In genomic region chr6:49021141-49022012, GRCm38 (mm10) we compare ENCODE assay signal across 9 mouse cellular contexts. TPM values are rescaled to one million over a fixed set of nuclear protein-coding genes. Genes with fewer than 3 reads are reported as not detected.
DNase-seq lines count a peak whose midpoint lies in the region; ATAC-seq lines count a peak whose summit lies in the region.
"Had no signal": no experiment of that assay in that cellular context is flagged by ENCODE, and none has a peak within 500 bp of the region (broad histone marks: within the 10 kb centered on the region; RNA-seq: fewer than 3 reads in every experiment).

No protein-coding gene starts in this region.

- H3K27me3 ChIP-seq in hindbrain, embryonic 16.5 days (replicated peaks; ENCODE audit: control insufficient read depth, insufficient read depth, low read length), result no peaks in the 10 kb centered on the region
- no peaks in the 10 kb centered on the region for H3K27me3 ChIP-seq in limb, embryonic 15.5 days

- H3K4me1 ChIP-seq in hindbrain, embryonic 16.5 days (ENCODE audit: control insufficient read depth, insufficient read depth, low read depth, low read length), result no peaks in the 10 kb centered on the region
- peaks cover 12% of the 10 kb centered on the region for H3K4me1 ChIP-seq in limb, embryonic 15.5 days

- no peak overlapping the region for H3K4me2 ChIP-seq in hindbrain, embryonic 16.5 days (ENCODE audit: low read length)
- 0 out of 2 replicates have a peak overlapping the region, but pooled peaks have one; percentile 10 for H3K4me2 ChIP-seq in limb, embryonic 15.5 days

- peak; percentile 36 for ATAC-seq in activated CD4-positive, CD25-positive, alpha-beta regulatory T cell, adult 4 months
- ATAC-seq in hindbrain, embryonic 16.5 days, result peak; percentile 96
- ATAC-seq in limb, embryonic 15.5 days (ENCODE audit: insufficient number of reproducible peaks, low FRiP score, low TSS enrichment, low read depth), result 0 out of 2 replicates have a peak, but pooled peaks have one; percentile 24
- ATAC-seq in erythroblast, adult 5-6 weeks (replicated peaks; ENCODE audit: low FRiP score, poor library complexity, severe bottlenecking), result no peak

- no peak overlapping the region for H3K4me3 ChIP-seq in hindbrain, embryonic 16.5 days (ENCODE audit: low read length)
- no peak overlapping the region for H3K4me3 ChIP-seq in limb, embryonic 15.5 days

- DNase-seq in cerebellum, adult 11-12 months, result peak; percentile 19
- no peak for DNase-seq in cerebellum, postnatal 36 days
- DNase-seq in urinary bladder, postnatal 10 days (ENCODE audit: low spot score), result no peak
- DNase-seq in gastrocnemius, postnatal 10 days, result no peak

- H3K27ac ChIP-seq in hindbrain, embryonic 16.5 days (ENCODE audit: low read depth, low read length), result no peak overlapping the region
- 0 out of 2 replicates have a peak overlapping the region, but pooled peaks have one; percentile 54 for H3K27ac ChIP-seq in limb, embryonic 15.5 days

- H3K9me3 ChIP-seq in hindbrain, embryonic 16.5 days (ENCODE audit: control insufficient read depth, low read length), result no peaks in the 10 kb centered on the region
- no peaks in the 10 kb centered on the region for H3K9me3 ChIP-seq in limb, embryonic 15.5 days

- WGBS in hindbrain, embryonic 16.5 days, result 59% methylated on average over 14 of the region's 14 CpGs
- WGBS in limb, embryonic 15.5 days, result 42% methylated on average over 14 of the region's 14 CpGs

- no peaks in the 10 kb centered on the region for H3K36me3 ChIP-seq in hindbrain, embryonic 16.5 days (ENCODE audit: control insufficient read depth, insufficient read depth, low read length)
- H3K36me3 ChIP-seq in limb, embryonic 15.5 days, result no peaks in the 10 kb centered on the region

- H3K9ac ChIP-seq in hindbrain, embryonic 16.5 days (ENCODE audit: low read depth, low read length), result no peak overlapping the region
- no peak overlapping the region for H3K9ac ChIP-seq in limb, embryonic 15.5 days

RNA-seq across cellular contexts. Expression of gene Gpnmb, which starts 15.0 kb away (rescaled TPM):
- polyA plus RNA-seq in activated CD4-positive, CD25-positive, alpha-beta regulatory T cell, adult 4 months (2017; shearing (Covaris generic)), result 1 to 10 TPM; 1.6 to 1.9 TPM
- polyA plus RNA-seq in hindbrain, embryonic 16.5 days (2015; fragmentation: Nextera tagmentation; extraction: Ambion mirVana), result 0.23 and 0.51 TPM in 2 replicates
- 1.6 and 2.1 TPM in 2 replicates for polyA plus RNA-seq in limb, embryonic 15.5 days (2015; fragmentation: Nextera tagmentation; extraction: Ambion mirVana)
- not detected in 2 replicates for total RNA-seq in erythroblast, adult 5-6 weeks (2015; ENCODE audit: low replicate concordance)
- total RNA-seq in erythroblast, adult 5-6 weeks (2017; ENCODE audit: low replicate concordance), result 0.70 TPM in 1 of 2 replicates, not detected in the other
- total RNA-seq in gastrocnemius, postnatal 10 days (2021), result 1 to 10 TPM; 1.8 to 2.4 TPM

RNA-seq across cellular contexts. Expression of gene Svs1, which starts 34.7 kb away (rescaled TPM):
- polyA plus RNA-seq in activated CD4-positive, CD25-positive, alpha-beta regulatory T cell, adult 4 months (2017; shearing (Covaris generic)), result not detected
- not detected in 2 replicates for polyA plus RNA-seq in hindbrain, embryonic 16.5 days (2015; fragmentation: Nextera tagmentation; extraction: Ambion mirVana)
- not detected in 2 replicates for polyA plus RNA-seq in limb, embryonic 15.5 days (2015; fragmentation: Nextera tagmentation; extraction: Ambion mirVana)
- not detected in 2 replicates for total RNA-seq in erythroblast, adult 5-6 weeks (2015; ENCODE audit: low replicate concordance)
- not detected in 2 replicates for total RNA-seq in erythroblast, adult 5-6 weeks (2017; ENCODE audit: low replicate concordance)
- total RNA-seq in gastrocnemius, postnatal 10 days (2021), result not detected
- polyA plus RNA-seq: heart, embryonic 14.5 days had no signal

RNA-seq across cellular contexts. Expression of gene Doxl2, which starts 46.6 kb away (rescaled TPM):
- under 1 TPM in 1 of 2 experiments, not detected in 1; 0.79 TPM for polyA plus RNA-seq in activated CD4-positive, CD25-positive, alpha-beta regulatory T cell, adult 4 months (2017; shearing (Covaris generic))
- polyA plus RNA-seq in hindbrain, embryonic 16.5 days (2015; fragmentation: Nextera tagmentation; extraction: Ambion mirVana), result not detected in 2 replicates
- not detected in 2 replicates for polyA plus RNA-seq in limb, embryonic 15.5 days (2015; fragmentation: Nextera tagmentation; extraction: Ambion mirVana)
- total RNA-seq in erythroblast, adult 5-6 weeks (2015; ENCODE audit: low replicate concordance), result not detected in 2 replicates
- total RNA-seq in erythroblast, adult 5-6 weeks (2017; ENCODE audit: low replicate concordance), result not detected in 2 replicates
- total RNA-seq in gastrocnemius, postnatal 10 days (2021), result not detected
- polyA plus RNA-seq: heart, embryonic 14.5 days had no signal

RNA-seq across cellular contexts. Expression of gene Malsu1, which starts 52.2 kb away (rescaled TPM):
- 10 to 100 TPM; 21.0 to 49.0 TPM for polyA plus RNA-seq in activated CD4-positive, CD25-positive, alpha-beta regulatory T cell, adult 4 months (2017; shearing (Covaris generic))
- 58.3 and 66.8 TPM in 2 replicates for polyA plus RNA-seq in hindbrain, embryonic 16.5 days (2015; fragmentation: Nextera tagmentation; extraction: Ambion mirVana)
- 57.0 and 61.7 TPM in 2 replicates for polyA plus RNA-seq in limb, embryonic 15.5 days (2015; fragmentation: Nextera tagmentation; extraction: Ambion mirVana)
- total RNA-seq in erythroblast, adult 5-6 weeks (2015; ENCODE audit: low replicate concordance), result 4.8 and 14.2 TPM in 2 replicates
- total RNA-seq in erythroblast, adult 5-6 weeks (2017; ENCODE audit: low replicate concordance), result 0.77 and 2.2 TPM in 2 replicates
- 10 to 100 TPM; 50.7 to 56.9 TPM for total RNA-seq in gastrocnemius, postnatal 10 days (2021)
